Mouse (Mus musculus) MEL (cell line): ENCODE measurements around the gene Mapk8ip1. TPM values are rescaled to one million over a fixed set of nuclear protein-coding genes. Genes with fewer than 3 reads are reported as not detected.
A peak's percentile ranks its signal among the peaks of the same experiment; 100 is the strongest.
"Not testable (repeated sequence)": the region's sequence is repeated elsewhere in the genome, so short reads cannot be mapped to it uniquely, and the experiment has no call there.

Experiments used
- DNase-seq: peaks from one replicate; pipeline ENCODE4 v3.0.0; 2011; ENCODE audit warnings: low read depth, low spot score
- H3K27ac ChIP-seq: 2 replicates; pipeline ENCODE4 v1.5.1; 2012; ENCODE audit warnings: low read depth, mild to moderate bottlenecking, control low read depth, low read length, moderate library complexity; ENCODE audit not compliant: control insufficient read depth
- H3K27me3 ChIP-seq, 2 experiments: fragments of 150-350 bp in 1 of 2; sonication (generic) in 1 of 2; 2 replicates each; pipeline ENCODE4 v1.6.1; 2012; ENCODE audit warnings: low read length in 2 of 2, mild to moderate bottlenecking in 2 of 2, improper control_type of control experiment in 1 of 2, moderate library complexity in 1 of 2; ENCODE audit not compliant: insufficient read depth in 2 of 2, control insufficient read depth in 1 of 2
- H3K36me3 ChIP-seq, 2 experiments: 2 replicates each; pipeline ENCODE4 v1.6.1; 2012 to 2014; ENCODE audit warnings: low read length in 2 of 2, improper control_type of control experiment in 1 of 2, inconsistent platforms in 1 of 2, mild to moderate bottlenecking in 1 of 2; ENCODE audit not compliant: insufficient read depth in 2 of 2, control insufficient read depth in 1 of 2
- H3K4me1 ChIP-seq, 2 experiments: fragments of 150-350 bp in 1 of 2; sonication (generic) in 1 of 2; 2 replicates each; pipeline ENCODE4 v1.6.1; 2012; ENCODE audit warnings: low read length in 2 of 2, improper control_type of control experiment in 1 of 2, mild to moderate bottlenecking in 1 of 2; ENCODE audit not compliant: insufficient read depth in 2 of 2, control insufficient read depth in 1 of 2
- H3K4me3 ChIP-seq, 2 experiments: fragments of 150-350 bp in 1 of 2; sonication (generic) in 1 of 2; 2 replicates each; pipeline ENCODE4 v1.5.1; 2012; ENCODE audit warnings: low read depth in 2 of 2, low read length in 2 of 2, mild to moderate bottlenecking in 2 of 2, moderate library complexity in 2 of 2, control low read depth in 1 of 2, improper control_type of control experiment in 1 of 2; ENCODE audit not compliant: control insufficient read depth in 1 of 2, insufficient read depth in 1 of 2
- H3K79me2 ChIP-seq: 2 replicates; pipeline ENCODE4 v1.6.1; 2012; ENCODE audit warnings: mild to moderate bottlenecking, low read length, moderate library complexity; ENCODE audit not compliant: control insufficient read depth, poor library complexity, insufficient read depth
- H3K9ac ChIP-seq: 2 replicates; pipeline ENCODE4 v1.6.1; 2012; ENCODE audit warnings: low read depth, mild to moderate bottlenecking, control low read depth, low read length, moderate library complexity; ENCODE audit not compliant: control insufficient read depth, poor library complexity, severe bottlenecking
- H3K9me3 ChIP-seq: fragments of 150-350 bp; sonication (generic); replicated peaks from 2 replicates; pipeline ENCODE4 v1.6.1; 2012; ENCODE audit warnings: mild to moderate bottlenecking, low read length, improper control_type of control experiment, moderate library complexity; ENCODE audit not compliant: insufficient read depth
- ELF1 ChIP-seq: IDR thresholded peaks from 2 replicates; pipeline ENCODE4 v1.6.1; 2014; ENCODE audit warnings: low read depth, mild to moderate bottlenecking, inconsistent platforms, low read length, improper control_type of control experiment, moderate library complexity
- ETS1 ChIP-seq: IDR thresholded peaks from 2 replicates; pipeline ENCODE4 v1.6.1; 2012; ENCODE audit warnings: low read depth, mild to moderate bottlenecking, inconsistent platforms, low read length, improper control_type of control experiment, moderate library complexity
- GATA1 ChIP-seq: IDR thresholded peaks from 2 replicates; pipeline ENCODE4 v1.6.1; 2011; ENCODE audit warnings: low read depth, low read length, improper control_type of control experiment
- MEF2A ChIP-seq: IDR thresholded peaks from 2 replicates; pipeline ENCODE4 v1.6.1; 2014; ENCODE audit warnings: low read depth, mild to moderate bottlenecking, inconsistent platforms, low read length, improper control_type of control experiment; ENCODE audit not compliant: poor library complexity, insufficient replicate concordance, severe bottlenecking; ENCODE audit errors: extremely low read depth
- MYB ChIP-seq: IDR thresholded peaks from 2 replicates; pipeline ENCODE4 v1.6.1; 2011; ENCODE audit warnings: mild to moderate bottlenecking, low read depth, low read length, improper control_type of control experiment
- POLR2A ChIP-seq, 2 experiments: IDR thresholded peaks; 2 replicates each; pipeline ENCODE4 v1.6.1; 2011 to 2012; ENCODE audit warnings: low read length in 2 of 2, mild to moderate bottlenecking in 2 of 2, control low read depth in 1 of 2, improper control_type of control experiment in 1 of 2, low read depth in 1 of 2, moderate library complexity in 1 of 2; ENCODE audit not compliant: control insufficient read depth in 1 of 2, insufficient read depth in 1 of 2, poor library complexity in 1 of 2
- POLR2AphosphoS5 ChIP-seq: IDR thresholded peaks from 2 replicates; pipeline ENCODE4 v1.6.1; 2012; ENCODE audit warnings: low read depth, borderline replicate concordance, mild to moderate bottlenecking, inconsistent platforms, low read length, moderate library complexity, mixed read lengths
- SIN3A ChIP-seq: IDR thresholded peaks from 2 replicates; pipeline ENCODE4 v1.6.1; 2012; ENCODE audit warnings: low read length, improper control_type of control experiment, inconsistent platforms
- TBP ChIP-seq: IDR thresholded peaks from 2 replicates; pipeline ENCODE4 v1.8.0; 2011; ENCODE audit warnings: low read depth, low read length, improper control_type of control experiment
- ZC3H11A ChIP-seq: IDR thresholded peaks from 2 replicates; pipeline ENCODE4 v1.6.1; 2012; ENCODE audit warnings: low read depth, mild to moderate bottlenecking, inconsistent platforms, low read length, improper control_type of control experiment
- polyA plus RNA-seq, 2 experiments: library from polyadenylated mRNA; stranded (reverse) in 1 of 2; unstranded in 1 of 2; fragments of >175 nt in 1 of 2; fragments of >200 nt in 1 of 2; gene quantifications; 2 replicates each; pipeline versions ENCODE4 v1.2.1 to v1.2.4; 2012; ENCODE audit warnings: low replicate concordance in 2 of 2, low read depth in 1 of 2; ENCODE audit not compliant: insufficient read length in 2 of 2, insufficient read depth in 1 of 2, missing spikeins in 1 of 2
- total RNA-seq: library from RNA; depleted of rRNA; stranded (reverse); fragments of 300-350 nt; gene quantifications from 2 replicates; pipeline ENCODE4 v1.2.3, GENCODE M21; 2012

Mapk8ip1 gene
- total and polyA plus RNA-seq, 3 experiments: 2.5 to 3.8 TPM; not detected in 1

GRCm38 (mm10) chr2:92400682-92401081, 381 bp downstream of the Mapk8ip1 start:
- Histone ChIP-seq H3K4me3 (no peak overlapping the region), H3K9me3 (no peaks in the 10 kb centered on the region), H3K27ac (no peak overlapping the region)
- TF ChIP-seq ZC3H11A (no peak), POLR2A (IDR thresholded peaks at IDR 0.05; ENCODE audit: control insufficient read depth in 1 of 2, insufficient read depth in 1 of 2, low read depth in 1 of 2, low read length in 2 of 2, poor library complexity in 1 of 2) (0 out of 4 replicates have a peak, but pooled peaks of 1 of the 2 experiments have one; percentile 32)
- TF ChIP-seq, all 39 proteins: peak for 1
- Histone ChIP-seq H3K36me3 (no peaks in the 10 kb centered on the region; a peak in 3 of 4 replicates), H3K27me3 (no peaks in the 10 kb centered on the region), H3K4me1 (0 out of 4 replicates have a peak, but pooled peaks cover 0 to 5% of the 10 kb centered on the region in 2 experiments), H3K9ac (no peak overlapping the region), H3K79me2 (no peaks in the 10 kb centered on the region)
- DNase-seq: no peak

- not testable (repeated sequence) for H3K4me3 ChIP-seq, H3K79me2 ChIP-seq, H3K36me3 ChIP-seq, H3K27me3 ChIP-seq, H3K9ac ChIP-seq, H3K9me3 ChIP-seq, DNase-seq, H3K27ac ChIP-seq, H3K4me1 ChIP-seq
These were observed 1.2 kb downstream of the Mapk8ip1 start for GRCm38 (mm10) chr2:92399877-92400276.

GRCm38 (mm10) chr2:92397436-92397835, 3.6 kb downstream of the Mapk8ip1 start:
- Histone ChIP-seq H3K4me3 (no peak overlapping the region), H3K36me3 (no peaks in the 10 kb centered on the region; a peak in 1 of 4 replicates), H3K27me3 (no peaks in the 10 kb centered on the region), H3K9me3 (no peaks in the 10 kb centered on the region), H3K79me2 (no peaks in the 10 kb centered on the region), H3K9ac (no peak overlapping the region), H3K27ac (no peak overlapping the region), H3K4me1 (0 out of 4 replicates have a peak, but pooled peaks cover 0 to 5% of the 10 kb centered on the region in 2 experiments)
- DNase-seq: no peak
- TF ChIP-seq POLR2AphosphoS5: no peak
- no peak for TF ChIP-seq SIN3A
- TF ChIP-seq MEF2A: no peak
- no peak for TF ChIP-seq GATA1
- no peak for TF ChIP-seq MYB
- no peak for TF ChIP-seq ETS1
- TF ChIP-seq ELF1: no peak
- no peak for TF ChIP-seq TBP
